Mouse (Mus musculus) myocyte (in vitro differentiated cells): ENCODE results near the gene Olfr419.

Source experiments
- CEBPB ChIP-seq: IDR thresholded peaks from 2 replicates; pipeline ENCODE4 v1.6.1; 2011; ENCODE audit warnings: mild to moderate bottlenecking, moderate library complexity; ENCODE audit not compliant: poor library complexity, insufficient read depth, severe bottlenecking
- E2F4 ChIP-seq: IDR thresholded peaks from one replicate; pipeline ENCODE4 v1.6.1; 2011; ENCODE audit warnings: mild to moderate bottlenecking, control low read depth, moderate library complexity; ENCODE audit not compliant: insufficient read depth
- MAX ChIP-seq: IDR thresholded peaks from one replicate; pipeline ENCODE4 v1.6.1; 2011; ENCODE audit warnings: low read depth, mild to moderate bottlenecking, control low read depth
- POLR2A ChIP-seq: IDR thresholded peaks from one replicate; pipeline ENCODE4 v1.6.1; 2011; ENCODE audit warnings: low read depth, mild to moderate bottlenecking, control low read depth, moderate library complexity; ENCODE audit not compliant: insufficient read length
- TCF12 ChIP-seq: IDR thresholded peaks from one replicate; pipeline ENCODE4 v1.6.1; 2011; ENCODE audit warnings: mild to moderate bottlenecking, control low read depth; ENCODE audit not compliant: poor library complexity, insufficient read depth, severe bottlenecking
- TCF3 ChIP-seq: IDR thresholded peaks from one replicate; pipeline ENCODE4 v1.6.1; 2011; ENCODE audit warnings: low read depth, control low read depth; ENCODE audit not compliant: insufficient read length

DNA sequence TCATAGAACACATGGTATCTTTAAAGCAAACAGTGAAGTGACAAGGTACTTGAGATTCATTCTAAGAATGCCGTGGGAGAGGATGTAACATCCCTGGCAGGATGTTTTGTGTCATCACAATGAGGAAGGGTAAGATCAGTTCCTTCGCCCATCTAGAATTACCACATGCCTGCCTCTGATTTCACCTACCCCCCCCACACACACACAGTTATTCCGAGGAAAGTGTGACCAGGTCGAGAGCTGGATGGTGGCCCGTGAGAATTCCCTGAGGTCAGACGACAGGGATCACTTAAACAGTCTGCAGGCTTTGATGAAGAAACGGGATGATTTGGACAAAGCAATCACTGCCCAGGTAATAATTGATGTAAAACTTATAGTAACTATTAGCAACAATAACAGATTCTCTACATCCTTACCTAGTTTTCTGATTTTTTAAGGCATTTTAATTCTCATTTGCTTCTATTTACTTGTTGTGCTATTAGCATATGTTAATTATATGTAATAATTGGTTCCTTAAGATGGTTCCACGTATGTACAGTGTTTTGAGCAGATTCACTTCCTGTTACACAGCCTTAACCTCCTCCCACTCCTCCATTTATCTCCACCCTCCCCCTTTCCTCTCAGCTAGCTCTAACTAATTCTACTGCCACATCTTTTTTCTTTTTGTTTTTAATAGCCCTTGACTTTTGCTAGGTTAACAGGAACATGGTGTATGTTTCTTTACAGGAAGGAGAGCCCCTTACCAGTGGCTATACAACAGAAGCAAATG lies 36.4 kb downstream of the Olfr419 start:
- TF ChIP-seq E2F4: no peak
- no peak for TF ChIP-seq MAX
- no peak for TF ChIP-seq TCF3
- no peak for TF ChIP-seq POLR2A
- TF ChIP-seq TCF12: no peak
- TF ChIP-seq CEBPB: no peak
